Mouse (Mus musculus): ENCODE data around the gene Fcgr1.
"Not testable (repeated sequence)": the region's sequence is repeated elsewhere in the genome, so short reads cannot be mapped to it uniquely, and the experiment has no call there.

The Fcgr1 gene

DNA sequence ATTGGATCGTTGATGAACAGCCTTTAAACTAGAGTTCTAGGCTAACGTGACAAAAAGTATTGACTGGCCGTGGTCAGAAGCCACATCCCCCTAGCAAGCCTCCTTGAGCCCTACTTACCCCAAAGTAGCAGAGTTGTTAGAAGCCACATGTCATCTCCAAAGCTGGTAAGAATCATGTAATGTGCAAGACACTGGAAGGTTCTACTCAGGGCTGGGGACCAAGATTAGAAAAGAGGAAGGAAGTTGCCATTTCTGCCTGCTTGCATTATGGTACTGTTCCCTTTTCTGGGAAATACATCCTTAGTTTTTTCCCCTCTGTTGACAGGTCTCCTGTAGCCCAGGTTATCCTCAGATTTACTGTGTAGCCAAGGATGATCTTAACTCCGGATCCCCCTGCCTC lies at the start of gene Fcgr1:
TSS of gene Fcgr1 (minus strand) at position 183 of the 400 bp plus-strand sequence.
- no peak for DNase-seq

DNA sequence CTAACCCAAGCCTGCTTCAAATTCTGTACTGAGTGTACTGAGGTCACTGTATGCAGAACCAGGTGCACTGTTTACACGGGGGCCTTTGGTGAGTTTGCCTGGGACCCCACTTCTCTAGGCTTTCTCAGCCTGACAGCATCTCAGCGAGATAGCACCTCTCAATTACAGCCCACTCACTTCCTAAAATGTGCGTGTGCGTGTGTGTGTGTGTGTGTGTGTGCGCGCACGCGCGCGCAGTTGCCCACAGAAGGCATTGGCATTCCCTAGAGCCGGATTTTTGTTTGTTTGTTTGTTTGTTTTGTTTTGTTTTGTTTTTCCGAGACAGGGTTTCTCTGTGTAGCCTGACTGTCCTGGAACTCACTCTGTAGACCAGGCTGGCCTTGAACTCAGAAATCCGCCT lies 48.9 kb upstream of the Fcgr1 start:
- not testable (repeated sequence) for DNase-seq

DNA sequence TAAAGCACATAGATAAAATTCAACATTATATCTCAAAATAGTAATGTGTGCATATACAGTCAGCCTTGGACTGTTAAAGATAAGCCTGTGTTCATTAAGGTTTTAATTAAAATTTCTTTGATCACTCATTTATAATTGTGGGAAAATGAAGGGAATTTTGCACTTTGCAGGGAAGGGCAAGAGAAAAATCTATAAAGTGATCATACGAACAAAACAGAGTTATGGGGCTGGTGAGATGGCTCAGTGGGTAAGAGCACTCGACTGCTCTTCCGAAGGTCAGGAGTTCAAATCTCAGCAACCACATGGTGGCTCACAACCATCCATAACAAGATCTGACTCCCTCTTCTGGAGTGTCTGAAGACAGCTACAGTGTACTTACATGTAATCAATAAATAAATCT lies 48.3 kb upstream of the Fcgr1 start:
- not testable (repeated sequence) for DNase-seq

- no peak for DNase-seq
These were observed 47.0 kb upstream of the Fcgr1 start for GRCm38 (mm10) chr3:96340611-96341312.

DNA sequence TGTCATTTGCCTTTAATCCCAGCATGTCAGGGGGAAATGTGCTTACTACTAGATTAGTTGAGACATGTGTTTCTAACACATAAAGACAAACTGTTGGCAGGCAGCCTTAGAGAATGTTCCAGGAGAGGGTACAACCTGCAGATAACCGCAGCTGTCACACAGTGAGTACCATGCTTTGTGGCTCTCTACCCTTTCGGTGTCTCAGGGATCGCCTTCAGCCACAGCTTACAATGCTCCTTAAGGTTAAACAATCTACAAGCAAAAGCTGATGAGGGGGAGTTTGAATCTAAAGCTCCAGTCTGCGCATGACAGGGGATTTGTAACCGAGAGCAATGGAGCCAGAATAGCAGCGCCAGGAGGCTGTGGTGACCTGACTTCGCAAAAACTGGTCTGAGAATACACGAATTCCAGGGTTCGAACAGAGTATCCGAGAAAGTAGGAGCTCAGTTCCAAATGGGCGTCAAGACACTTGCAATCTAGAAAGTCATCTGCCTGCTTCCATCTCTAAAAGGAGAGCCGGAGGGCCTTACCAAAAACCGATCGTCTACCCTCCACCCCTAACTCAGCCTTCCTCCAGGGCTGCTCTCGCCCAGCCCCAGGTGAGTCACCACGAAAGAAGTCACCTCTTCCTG lies 45.2 kb upstream of the Fcgr1 start:
- DNase-seq = no peak

GRCm38 (mm10) chr3:96338043-96338442 lies 44.3 kb upstream of the Fcgr1 start:
- DNase-seq = no peak

GRCm38 (mm10) chr3:96337269-96337668 lies 43.5 kb upstream of the Fcgr1 start:
- DNase-seq = no peak

DNA sequence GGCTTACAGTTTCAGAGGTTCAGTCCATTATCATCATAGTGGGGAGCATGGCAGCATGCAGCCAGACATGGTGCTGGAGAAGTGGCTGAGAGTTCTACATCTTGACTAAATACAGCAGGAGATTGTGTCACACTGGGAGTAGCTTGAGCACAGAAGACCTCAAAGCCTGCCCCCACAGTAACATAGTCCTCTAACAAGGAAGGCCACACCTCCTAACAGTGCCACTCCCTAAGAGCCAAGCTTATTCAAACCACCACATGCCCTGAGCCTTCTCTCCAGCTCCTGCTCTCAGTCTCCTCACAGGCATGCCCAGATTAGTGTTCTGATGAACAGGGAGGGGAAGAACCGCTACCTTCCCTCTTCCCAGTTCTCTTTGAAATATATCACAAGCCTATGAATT lies 42.9 kb upstream of the Fcgr1 start:
- no peak for DNase-seq

GRCm38 (mm10) chr3:96335591-96335990 lies 41.8 kb upstream of the Fcgr1 start:
- DNase-seq = no peak

DNA sequence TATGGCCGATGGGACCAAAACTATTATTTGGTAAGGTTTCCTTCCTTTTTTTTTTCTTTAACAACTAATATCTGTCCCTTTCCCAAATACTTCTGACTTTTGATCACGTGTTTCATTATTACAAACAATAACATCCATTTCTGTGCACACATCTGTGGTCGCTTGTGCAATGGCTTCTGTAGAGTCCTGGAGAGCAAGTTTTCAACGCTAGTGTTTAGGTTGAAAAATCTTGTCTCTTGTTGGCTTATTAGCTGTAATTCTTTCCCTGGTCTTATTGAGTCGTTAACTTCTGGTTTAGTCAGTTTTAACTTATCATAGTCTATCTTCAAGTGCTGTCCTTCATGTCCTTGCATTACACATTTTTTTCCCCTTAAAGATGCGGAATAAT lies 41.4 kb upstream of the Fcgr1 start:
- no peak for DNase-seq

DNA sequence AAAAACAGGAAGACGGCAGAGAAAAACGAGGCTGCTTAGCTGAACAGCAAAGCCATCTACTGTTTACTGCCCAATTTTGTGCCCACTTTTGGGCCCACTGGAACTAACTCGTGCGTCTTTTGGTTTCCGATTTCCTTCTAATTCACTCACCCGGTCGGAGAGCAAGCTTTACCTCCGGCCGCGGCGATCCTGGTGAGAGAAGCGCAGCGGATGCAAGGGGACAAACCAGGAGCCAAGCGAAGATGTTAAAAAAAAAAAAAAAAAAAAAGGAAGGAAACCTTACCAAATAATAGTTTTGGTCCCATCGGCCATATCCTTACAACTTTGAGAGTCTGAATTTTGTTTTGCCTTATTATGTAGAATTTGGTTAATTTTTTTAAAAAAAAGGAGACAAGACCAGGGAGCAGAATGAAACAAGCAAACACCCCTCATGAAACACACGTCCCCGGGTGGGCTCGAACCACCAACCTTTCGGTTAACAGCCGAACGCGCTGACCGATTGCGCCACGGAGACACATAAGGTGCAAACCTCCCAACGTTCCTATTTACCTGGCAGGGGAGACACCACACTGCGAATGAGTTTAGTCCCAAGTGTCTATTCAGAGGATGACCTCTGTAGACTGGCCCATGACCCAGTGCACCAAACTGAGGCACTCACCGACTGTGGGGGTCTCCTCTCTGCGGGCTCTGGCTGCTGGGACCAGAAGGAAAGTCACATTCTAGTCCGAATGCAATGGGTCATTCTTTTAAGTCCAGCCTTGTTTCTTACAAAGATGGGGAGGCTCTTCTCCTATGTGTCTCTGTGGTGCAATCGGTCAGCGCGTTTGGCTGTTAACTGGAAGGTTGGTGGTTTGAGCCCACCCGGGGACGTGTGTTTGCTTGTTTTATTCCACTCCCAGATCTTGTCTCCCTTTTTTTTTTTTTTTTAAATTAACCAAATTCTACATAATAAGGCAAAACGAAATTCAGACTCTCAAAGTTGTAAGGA lies 40.7 kb upstream of the Fcgr1 start:
- no peak for DNase-seq

GRCm38 (mm10) chr3:96333396-96334174 lies 39.8 kb upstream of the Fcgr1 start:
- no peak for DNase-seq

GRCm38 (mm10) chr3:96332631-96333395 lies 39.0 kb upstream of the Fcgr1 start:
- no peak for DNase-seq

DNA sequence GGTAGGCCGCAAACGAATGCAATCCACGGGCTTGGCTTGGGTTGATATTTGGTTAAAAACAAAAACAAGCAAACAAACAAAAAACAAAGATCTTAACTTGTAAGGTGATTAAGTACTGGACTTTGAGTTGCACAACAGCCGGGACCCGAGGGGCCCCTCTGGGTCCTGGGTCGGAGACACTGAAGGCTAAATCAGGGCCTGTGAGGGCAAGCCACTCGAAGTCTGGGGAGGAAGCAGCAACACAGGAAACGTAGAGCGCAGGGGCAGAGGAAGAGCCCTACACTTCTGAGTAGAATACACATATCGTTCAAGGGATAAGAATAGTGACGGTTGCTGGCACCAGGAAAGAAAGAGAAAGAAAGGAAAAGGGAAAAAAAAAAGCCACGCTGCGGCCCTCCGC lies 38.2 kb upstream of the Fcgr1 start:
- DNase-seq = no peak

GRCm38 (mm10) chr3:96331438-96331837 lies 37.7 kb upstream of the Fcgr1 start:
- DNase-seq = no peak

DNA sequence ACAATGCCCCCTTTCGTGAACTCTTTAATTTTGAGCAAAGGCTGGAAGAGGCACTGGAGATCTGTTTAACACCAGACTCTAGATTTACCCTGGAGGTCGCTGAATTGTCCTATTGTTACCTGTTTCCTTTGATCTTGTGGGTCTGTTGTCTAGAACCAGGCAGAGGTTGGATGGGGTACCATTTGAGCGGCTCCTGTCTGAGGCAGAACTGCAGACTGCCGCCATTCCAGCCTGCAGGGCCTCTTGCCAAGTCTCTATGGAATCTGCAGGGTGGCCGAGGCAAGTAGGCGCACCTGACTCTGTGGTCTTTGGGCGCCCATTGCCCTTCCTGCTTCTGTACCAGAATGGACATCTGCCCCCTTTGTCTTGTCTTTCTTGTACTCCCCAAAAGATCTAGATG lies 36.8 kb upstream of the Fcgr1 start:
- DNase-seq = no peak

- no peak for DNase-seq
These were observed 36.4 kb upstream of the Fcgr1 start for GRCm38 (mm10) chr3:96330181-96330580.

- no peak for DNase-seq
These were observed 35.1 kb upstream of the Fcgr1 start for GRCm38 (mm10) chr3:96328730-96329387.

DNA sequence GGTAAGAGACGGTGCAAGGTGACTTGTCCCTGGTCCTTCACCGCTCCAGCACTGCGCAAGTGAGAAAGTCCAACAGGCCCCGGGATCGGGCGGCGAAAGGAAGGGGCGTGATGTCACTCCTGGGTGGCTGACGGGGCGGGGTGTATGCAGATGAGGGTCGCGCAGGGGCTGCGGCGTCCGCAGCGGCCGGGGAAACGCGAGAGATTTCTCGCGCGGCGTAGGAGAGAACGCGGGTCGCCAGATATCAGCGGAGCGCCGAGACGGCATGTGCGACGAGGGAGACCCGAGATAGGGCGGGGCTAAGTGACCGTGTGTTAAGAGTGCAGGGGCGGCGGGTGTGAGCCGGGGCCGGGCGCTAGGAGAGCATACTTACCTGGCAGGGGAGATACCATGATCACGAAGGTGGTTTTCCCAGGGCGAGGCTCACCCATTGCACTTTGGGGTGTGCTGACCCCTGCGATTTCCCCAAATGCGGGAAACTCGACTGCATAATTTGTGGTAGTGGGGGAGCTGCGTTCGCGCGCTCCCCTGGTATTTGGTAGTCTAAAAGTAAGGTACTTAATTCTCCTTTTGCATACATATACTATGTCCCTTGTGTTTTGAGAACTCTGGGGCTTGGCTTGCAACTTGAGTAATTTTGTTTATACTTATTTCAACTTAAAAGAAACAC lies 34.4 kb upstream of the Fcgr1 start:
- not testable (repeated sequence) for DNase-seq

GRCm38 (mm10) chr3:96327647-96328046 lies 33.9 kb upstream of the Fcgr1 start:
- no peak for DNase-seq

- DNase-seq = no peak
These were observed 33.4 kb upstream of the Fcgr1 start for GRCm38 (mm10) chr3:96327131-96327530.

All from cerebellum, adult 11-12 months (tissue).